Mouse (Mus musculus) lung, embryonic 16.5 days (tissue): ENCODE data around the gene Grxcr1. TPM values are rescaled to one million over a fixed set of nuclear protein-coding genes. Genes with fewer than 3 reads are reported as not detected.

Experiments
- polyA plus RNA-seq: library from polyadenylated mRNA; unstranded; fragments of >200 nt; fragmentation: Nextera tagmentation; extraction: Ambion mirVana; gene quantifications from 2 replicates; pipeline ENCODE4 v1.2.1, GENCODE M21; 2015

The Grxcr1 gene
- polyA plus RNA-seq, 1 experiment from 2014 or later = not detected

Other genes with a start within 250 kb of the Grxcr1 start
- gene Atp8a1, start 184.4 kb upstream of the Grxcr1 start, polyA plus RNA-seq = 55.2 and 57.3 TPM in 2 replicates
- gene Gm5108, start 90.2 kb upstream of the Grxcr1 start, polyA plus RNA-seq = not detected in 2 replicates
- not detected in 2 replicates for gene Gm21905, start 85.4 kb upstream of the Grxcr1 start, polyA plus RNA-seq